In genomic region chr17:29155355-29156135, GRCm38 (mm10) we compare ENCODE assay signal across 11 mouse cellular contexts. TPM values are rescaled to one million over a fixed set of nuclear protein-coding genes. Genes with fewer than 3 reads are reported as not detected.
DNase-seq lines count a peak whose midpoint lies in the region; ATAC-seq and TF ChIP-seq lines count a peak whose summit lies in the region.
"Had no signal": no experiment of that assay in that cellular context is flagged by ENCODE, and none has a peak within 500 bp of the region (broad histone marks: within the 10 kb centered on the region; RNA-seq: fewer than 3 reads in every experiment).

No protein-coding gene starts in this region.

- H3K27me3 ChIP-seq in embryonic facial prominence, embryonic 12.5 days, result no peaks in the 10 kb centered on the region
- no peaks in the 10 kb centered on the region for H3K27me3 ChIP-seq in embryonic facial prominence, embryonic 10.5 days (replicated peaks; ENCODE audit: low read depth, poor library complexity, severe bottlenecking)
- H3K27me3 ChIP-seq in midbrain, embryonic 14.5 days (ENCODE audit: control insufficient read depth, insufficient read depth, low read length), result no peaks in the 10 kb centered on the region

- H3K4me3 ChIP-seq in embryonic facial prominence, embryonic 12.5 days, result no peak overlapping the region
- H3K4me3 ChIP-seq in embryonic facial prominence, embryonic 10.5 days, result no peak overlapping the region
- H3K4me3 ChIP-seq in midbrain, embryonic 14.5 days (replicated peaks; ENCODE audit: low read depth, low read length), result no peak overlapping the region
- no peak overlapping the region for H3K4me3 ChIP-seq in layer of hippocampus, adult 2 months
- H3K4me3 ChIP-seq: erythroblast, embryonic 14.5 days had no signal

- DNase-seq in embryonic facial prominence, embryonic 10.5 days (ENCODE audit: low spot score), result no peak
- peak; percentile 65 for DNase-seq in thymus, postnatal 0 days (ENCODE audit: low spot score)
- DNase-seq in thymus, postnatal 10 days (ENCODE audit: low spot score in 2 of 2), result no peak
- peak; percentile 48 for DNase-seq in midbrain, embryonic 14.5 days
- DNase-seq in thymus, postnatal 4 days, result peak; percentile 53
- DNase-seq in layer of hippocampus, adult 2 months (ENCODE audit: low spot score in 2 of 2), result no peak
- no peak for DNase-seq in gastrocnemius, postnatal 36 days
- DNase-seq: spleen, adult 18-20 months had no signal

- H3K4me1 ChIP-seq in embryonic facial prominence, embryonic 12.5 days, result peaks cover 13% of the 10 kb centered on the region; the same call in 1 of the 2 replicates
- peaks cover 31% of the 10 kb centered on the region for H3K4me1 ChIP-seq in embryonic facial prominence, embryonic 10.5 days
- peaks cover 9% of the 10 kb centered on the region; the same call in 1 of the 2 replicates for H3K4me1 ChIP-seq in midbrain, embryonic 14.5 days (ENCODE audit: control insufficient read depth, insufficient read depth, low read length)

- no peak overlapping the region for H3K9ac ChIP-seq in embryonic facial prominence, embryonic 12.5 days
- no peak overlapping the region for H3K9ac ChIP-seq in midbrain, embryonic 14.5 days (replicated peaks; ENCODE audit: low read length)

- no peak for TF ChIP-seq CTCF in layer of hippocampus, adult 2 months (conservative IDR thresholded peaks at IDR 0.05)

- H3K27ac ChIP-seq in embryonic facial prominence, embryonic 12.5 days, result 0 out of 2 replicates have a peak overlapping the region, but pooled peaks have one; percentile 36
- no peak overlapping the region for H3K27ac ChIP-seq in embryonic facial prominence, embryonic 10.5 days (replicated peaks)
- no peak overlapping the region for H3K27ac ChIP-seq in midbrain, embryonic 14.5 days (replicated peaks; ENCODE audit: low read depth, low read length)
- H3K27ac ChIP-seq in layer of hippocampus, adult 2 months, result no peak overlapping the region

- ATAC-seq in embryonic facial prominence, embryonic 12.5 days (ENCODE audit: insufficient number of reproducible peaks, insufficient read depth, low FRiP score, low TSS enrichment), result no peak
- no peak for ATAC-seq in midbrain, embryonic 14.5 days (ENCODE audit: low FRiP score, low TSS enrichment)

- no peaks in the 10 kb centered on the region for H3K36me3 ChIP-seq in embryonic facial prominence, embryonic 12.5 days
- H3K36me3 ChIP-seq in embryonic facial prominence, embryonic 10.5 days (replicated peaks), result no peaks in the 10 kb centered on the region
- H3K36me3 ChIP-seq in midbrain, embryonic 14.5 days (ENCODE audit: control insufficient read depth, insufficient read depth, low read length), result no peaks in the 10 kb centered on the region

- intact Hi-C loops in gastrocnemius, postnatal 36 days (cut with DNase I), result no loop called here

- H3K4me2 ChIP-seq in embryonic facial prominence, embryonic 12.5 days (replicated peaks), result no peak overlapping the region
- H3K4me2 ChIP-seq in midbrain, embryonic 14.5 days (ENCODE audit: low read length), result no peak overlapping the region

- no peaks in the 10 kb centered on the region for H3K9me3 ChIP-seq in embryonic facial prominence, embryonic 12.5 days
- H3K9me3 ChIP-seq in embryonic facial prominence, embryonic 10.5 days, result no peaks in the 10 kb centered on the region
- no peaks in the 10 kb centered on the region for H3K9me3 ChIP-seq in midbrain, embryonic 14.5 days (ENCODE audit: control insufficient read depth, low read length)
- H3K9me3 ChIP-seq: megakaryocyte, embryonic 14.5 days had no signal

- WGBS in embryonic facial prominence, embryonic 12.5 days, result 68% methylated on average over 12 of the region's 12 CpGs
- 73% methylated on average over 12 of the region's 12 CpGs for WGBS in embryonic facial prominence, embryonic 10.5 days
- WGBS in midbrain, embryonic 14.5 days, result 51% methylated on average over 12 of the region's 12 CpGs

RNA-seq across cellular contexts. Expression of gene Rab44, which starts 41.6 kb away (rescaled TPM):
- 0.27 and 0.55 TPM in 2 replicates for polyA plus RNA-seq in embryonic facial prominence, embryonic 12.5 days (2016; fragmentation: Nextera tagmentation; extraction: Ambion mirVana)
- 0.09 and 0.21 TPM in 2 replicates for polyA plus RNA-seq in embryonic facial prominence, embryonic 10.5 days (2016; fragmentation: Nextera tagmentation; extraction: Ambion mirVana)
- polyA plus RNA-seq in thymus, postnatal 0 days (2015; fragmentation: Nextera tagmentation; extraction: Ambion mirVana), result 4.9 and 5.4 TPM in 2 replicates
- polyA plus RNA-seq in midbrain, embryonic 14.5 days (2014; fragmentation: Nextera tagmentation; extraction: Ambion mirVana), result 0.20 TPM in 1 of 2 replicates, not detected in the other
- total RNA-seq in layer of hippocampus, adult 2 months (2021), result under 1 TPM in 1 of 2 experiments, not detected in 1; 0.17 TPM
- under 1 TPM; 0.44 to 0.59 TPM for total RNA-seq in gastrocnemius, postnatal 36 days (2021)

Comparison
In these comparisons a context has a peak if more than half of its experiments do, and no peak if none do; other contexts are left out.
1. DNase-seq: peak in thymus, postnatal 0 days (single experiment), midbrain, embryonic 14.5 days (single experiment) and thymus, postnatal 4 days (single experiment); none in embryonic facial prominence, embryonic 10.5 days (single experiment), thymus, postnatal 10 days (0 of 2), layer of hippocampus, adult 2 months (0 of 2) and gastrocnemius, postnatal 36 days (0 of 2).